Mouse (Mus musculus) brain, embryonic 14.5 days (tissue): ENCODE measurements at regions not wholly inside any gene's neighbourhood (a gene's known extent, or its start where the extent isn't known, plus 50 kb on each side); places are given as distances from the start of the nearest gene placed in this dataset.

ENCODE experiments used
- DNase-seq: peaks from one replicate; pipeline ENCODE4 v3.0.0-alpha.2; 2011; ENCODE audit warnings: low read depth
- CTCF ChIP-seq: fragments of 200-500 bp; IDR thresholded peaks from 2 replicates; pipeline ENCODE4 v1.5.1; 2012; ENCODE audit warnings: inconsistent platforms, mild to moderate bottlenecking, moderate library complexity, borderline replicate concordance; ENCODE audit not compliant: insufficient read depth, insufficient read length; ENCODE audit errors: extremely low read depth
- POLR2A ChIP-seq: fragments of 200-500 bp; IDR thresholded peaks from 2 replicates; pipeline ENCODE4 v1.6.1; 2012; ENCODE audit warnings: mild to moderate bottlenecking, inconsistent platforms, borderline replicate concordance; ENCODE audit not compliant: poor library complexity, insufficient read depth, insufficient read length, severe bottlenecking; ENCODE audit errors: extremely low read depth

DNA sequence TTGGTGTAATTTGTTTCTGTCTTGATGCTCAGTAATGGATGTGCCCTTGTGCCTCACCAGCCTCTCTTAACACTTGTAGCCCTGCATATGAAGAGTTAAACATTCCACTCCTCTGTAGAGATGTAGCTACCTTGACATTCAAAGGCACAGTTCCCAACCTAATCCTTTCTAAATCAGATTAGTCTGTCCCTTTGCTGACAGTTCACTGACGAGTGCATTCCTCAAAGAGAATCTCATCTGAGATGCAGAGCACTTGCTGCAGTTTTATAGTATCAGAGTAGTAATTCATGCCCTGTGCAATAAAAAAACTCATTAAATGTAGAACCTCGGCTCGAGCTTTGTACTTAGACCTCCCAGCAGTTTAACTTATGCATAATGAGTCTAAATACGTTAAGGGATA is 249.3 kb upstream of the Tle4 start:
- peak; percentile 42 for DNase-seq
- no peak for TF ChIP-seq CTCF
- no peak for TF ChIP-seq POLR2A

- DNase-seq, result no peak
- no peak for TF ChIP-seq POLR2A
- no peak for TF ChIP-seq CTCF
These were observed 237.8 kb upstream of the Tle4 start for GRCm38 (mm10) chr19:14835629-14836028.

DNA sequence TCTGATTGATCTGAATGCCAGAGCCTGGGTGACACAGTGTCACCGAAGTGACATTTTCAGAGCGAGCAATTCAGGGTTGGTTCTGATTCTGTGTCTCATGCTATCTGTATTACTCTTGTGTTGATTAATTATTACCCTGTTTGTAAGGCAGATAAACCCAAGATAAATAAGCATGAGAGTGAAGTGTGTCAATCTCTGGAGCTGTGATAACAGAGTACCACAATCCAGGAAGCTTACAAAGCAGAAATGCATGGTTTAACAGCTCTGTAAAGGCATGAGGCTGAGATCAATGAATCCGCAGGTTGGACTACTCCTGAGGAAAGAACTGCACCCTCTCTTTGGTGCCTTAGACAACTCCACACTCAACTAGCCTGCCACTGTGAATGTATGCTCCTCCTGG is 218.5 kb upstream of the Tle4 start:
- TF ChIP-seq CTCF, result no peak
- no peak for DNase-seq

- TF ChIP-seq CTCF (no peak), POLR2A (no peak)
- DNase-seq, result peak; percentile 49
These were observed 208.9 kb upstream of the Tle4 start for GRCm38 (mm10) chr19:14806787-14807186.

- no peak for TF ChIP-seq CTCF
- TF ChIP-seq POLR2A, result no peak
- peak; percentile 66 for DNase-seq
These were observed 205.2 kb upstream of the Tle4 start for GRCm38 (mm10) chr19:14802909-14803650.

DNA sequence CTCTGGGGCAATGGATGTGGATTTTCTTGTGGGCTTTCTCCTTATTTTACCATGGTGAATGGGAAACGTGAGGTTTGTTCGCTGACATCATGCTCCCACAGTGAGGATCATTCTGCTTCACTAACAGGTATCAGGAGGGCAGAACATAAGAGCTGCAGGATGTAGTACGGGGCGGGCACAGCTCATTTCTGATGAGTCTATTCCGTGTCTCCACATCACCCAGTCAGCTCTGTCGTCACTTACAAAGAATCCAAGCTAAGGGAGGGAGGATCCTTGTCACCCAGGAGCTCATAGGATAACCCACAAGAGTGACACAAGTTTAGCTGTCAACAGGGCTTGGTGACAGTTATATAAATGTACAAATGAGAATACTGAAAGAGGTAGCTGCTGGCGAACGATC is 203.8 kb upstream of the Tle4 start:
- DNase-seq, result no peak
- no peak for TF ChIP-seq CTCF
- no peak for TF ChIP-seq POLR2A

- TF ChIP-seq POLR2A (no peak), CTCF (no peak)
- no peak for DNase-seq
These were observed 201.2 kb upstream of the Tle4 start for GRCm38 (mm10) chr19:14799002-14799401.

- DNase-seq, result peak; percentile 19
- no peak for TF ChIP-seq CTCF
- TF ChIP-seq POLR2A, result no peak
These were observed 200.6 kb upstream of the Tle4 start for GRCm38 (mm10) chr19:14798417-14798816.

- no peak for DNase-seq
- TF ChIP-seq CTCF, result no peak
These were observed 198.1 kb upstream of the Tle4 start for GRCm38 (mm10) chr19:14795910-14796309.

DNA sequence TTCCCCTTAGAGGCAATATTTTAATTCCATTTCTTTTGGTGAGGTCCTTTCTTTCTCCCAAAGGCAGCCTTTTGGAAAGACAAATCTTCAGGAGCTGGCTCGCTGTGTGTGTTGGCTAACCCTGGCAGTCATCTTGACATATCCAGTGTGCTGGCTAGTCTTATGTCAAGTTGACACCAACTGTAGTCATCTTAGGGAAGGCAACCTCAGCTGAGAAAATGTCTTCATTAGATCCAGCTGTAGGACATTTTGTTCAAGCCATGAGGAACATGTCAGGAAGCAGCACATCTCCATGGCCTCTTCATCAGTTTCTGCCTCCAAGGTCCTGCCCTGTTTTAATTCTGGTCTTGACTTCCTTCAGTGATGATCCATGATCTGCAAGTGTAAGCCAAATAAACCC is 192.1 kb upstream of the Tle4 start:
- TF ChIP-seq POLR2A (no peak), CTCF (no peak)
- DNase-seq, result no peak

DNA sequence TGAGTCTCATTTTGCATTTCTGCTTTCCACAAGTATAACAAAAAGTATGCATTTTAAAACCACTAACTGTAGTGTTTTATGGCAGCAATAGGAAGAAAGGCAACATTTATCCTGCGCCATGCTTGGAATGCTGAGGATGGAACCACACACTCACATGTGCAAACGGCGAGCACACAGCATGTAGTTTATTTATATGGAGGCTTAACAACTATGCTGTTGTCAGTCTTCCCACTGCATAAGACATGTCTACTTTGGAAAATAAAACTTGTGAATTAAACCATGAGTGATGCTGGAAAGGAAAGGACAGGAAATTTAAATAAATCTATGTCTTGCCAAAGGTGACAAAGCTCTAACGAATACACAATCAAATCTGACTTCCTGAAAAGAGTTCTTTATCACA is 190.8 kb upstream of the Tle4 start:
- TF ChIP-seq POLR2A (no peak), CTCF (no peak)
- DNase-seq, result peak; percentile 31

- DNase-seq, result no peak
- TF ChIP-seq CTCF, result no peak
- TF ChIP-seq POLR2A, result no peak
These were observed 189.0 kb upstream of the Tle4 start for GRCm38 (mm10) chr19:14786868-14787267.

- no peak for DNase-seq
- TF ChIP-seq POLR2A, result no peak
- no peak for TF ChIP-seq CTCF
These were observed 187.8 kb upstream of the Tle4 start for GRCm38 (mm10) chr19:14785661-14786060.

DNA sequence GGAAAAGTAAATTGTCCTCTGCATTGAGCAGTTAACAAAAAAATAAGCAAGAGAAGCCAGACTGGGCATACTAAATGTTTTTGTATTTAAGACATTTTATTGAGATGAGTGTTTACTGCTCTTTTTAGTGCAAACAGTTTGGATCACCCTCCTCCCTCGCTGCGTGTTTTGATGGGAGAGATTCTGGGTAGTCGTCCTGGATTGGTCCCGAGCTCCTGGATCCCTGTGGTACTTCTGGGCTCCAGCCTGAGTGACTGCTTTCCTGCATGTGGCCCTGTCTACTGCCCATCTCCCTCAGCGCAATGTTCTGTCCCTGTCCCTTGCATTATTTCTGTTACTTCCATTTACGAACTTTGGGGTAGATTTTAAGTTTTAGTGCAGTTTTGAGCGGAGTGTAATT is 179.9 kb upstream of the Tle4 start:
- no peak for TF ChIP-seq POLR2A
- no peak for DNase-seq
